Mouse (Mus musculus) NIH3T3 (cell line): Measurements from ENCODE around the gene Nalcn.

Source experiments
- DNase-seq: peaks from one replicate; pipeline ENCODE4 v3.0.0-alpha.2; 2012; ENCODE audit warnings: low read depth

Gene Nalcn

DNA sequence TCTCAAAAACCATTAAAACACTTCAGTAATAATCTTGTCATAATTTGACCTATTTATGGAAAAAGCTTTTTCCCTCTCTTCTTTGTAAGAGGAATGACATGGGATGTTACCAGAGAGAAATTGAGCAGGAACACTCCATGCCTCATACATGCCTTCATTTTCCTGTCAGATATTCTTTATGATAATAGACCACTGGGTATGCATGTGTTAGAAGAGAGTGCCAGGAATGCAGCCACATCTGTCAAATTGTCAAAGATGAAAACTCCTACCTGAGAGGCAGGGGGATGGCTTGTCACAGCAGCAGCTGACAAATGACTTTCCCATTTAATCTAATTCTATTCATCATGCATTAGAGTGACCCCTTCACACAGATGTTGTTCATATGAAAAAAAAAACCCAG, 131.4 kb downstream of the Nalcn start:
- DNase-seq: no peak

DNA sequence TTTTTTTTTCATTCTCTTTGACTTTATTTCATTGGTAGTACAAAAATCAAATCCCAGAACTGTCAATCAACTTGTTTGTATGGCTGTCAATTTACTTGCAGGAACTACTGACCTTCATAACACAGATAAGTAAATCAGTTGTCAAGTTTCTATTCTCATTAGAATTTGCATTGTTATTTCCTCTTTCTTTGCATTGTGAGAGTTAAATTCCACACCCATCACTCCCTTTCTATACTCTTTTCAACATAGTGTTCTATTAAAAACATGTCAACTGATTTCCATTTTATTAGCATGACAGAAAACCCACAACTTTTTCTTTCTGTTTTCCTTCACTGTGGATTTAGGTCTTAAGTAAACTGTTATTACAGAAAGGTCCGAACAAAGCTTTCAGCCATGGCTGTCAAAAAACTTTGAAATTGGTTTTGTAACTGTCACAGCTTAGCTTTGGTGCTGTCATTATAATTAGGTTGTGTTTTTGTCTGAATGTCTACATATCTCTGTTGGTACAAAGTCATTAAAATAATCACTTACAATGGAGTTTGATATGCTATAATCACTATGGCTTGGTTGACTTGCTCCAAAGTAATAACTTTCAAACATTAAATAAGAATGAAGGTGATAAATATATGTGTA, 138.3 kb downstream of the Nalcn start:
- no peak for DNase-seq

DNA sequence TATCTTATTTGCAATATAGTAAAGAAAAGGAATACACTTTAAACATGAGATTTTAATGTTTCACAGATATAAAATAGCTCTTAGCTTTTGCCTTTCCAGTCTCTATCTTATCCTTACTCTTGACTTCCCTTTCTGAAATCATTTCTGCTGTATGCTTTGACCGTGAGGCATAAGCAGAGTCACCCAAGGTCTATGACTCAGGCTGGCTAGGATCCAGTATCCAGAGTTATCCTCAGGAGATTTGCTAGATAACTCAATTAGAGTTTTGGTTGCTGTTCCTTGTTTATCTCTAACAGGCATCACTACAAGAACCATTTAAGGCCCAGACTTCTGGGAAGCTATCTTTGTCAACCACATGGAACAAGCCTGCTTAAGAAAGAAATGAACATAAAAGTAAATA, 164.9 kb downstream of the Nalcn start:
- peak; percentile 58 for DNase-seq

DNA sequence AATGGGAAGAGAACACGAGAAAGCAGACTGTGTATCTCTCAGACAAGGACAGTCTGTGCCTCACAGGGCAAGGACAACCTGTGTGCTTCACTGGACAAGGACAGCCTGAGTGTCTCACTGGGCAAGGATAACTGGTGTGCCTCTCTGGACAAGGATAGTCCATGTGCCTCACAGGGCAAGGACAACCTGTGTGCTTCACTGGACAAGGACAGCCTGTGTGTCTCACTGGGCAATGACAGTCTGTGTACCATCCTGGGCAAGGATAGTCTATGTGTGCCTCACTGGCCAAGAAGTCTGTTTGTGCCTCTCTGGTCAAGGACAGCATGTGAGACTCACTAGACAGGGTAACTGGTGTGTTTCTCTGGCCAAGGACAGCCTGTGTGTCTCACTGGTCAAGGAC, 180.9 kb downstream of the Nalcn start:
- no peak for DNase-seq

DNA sequence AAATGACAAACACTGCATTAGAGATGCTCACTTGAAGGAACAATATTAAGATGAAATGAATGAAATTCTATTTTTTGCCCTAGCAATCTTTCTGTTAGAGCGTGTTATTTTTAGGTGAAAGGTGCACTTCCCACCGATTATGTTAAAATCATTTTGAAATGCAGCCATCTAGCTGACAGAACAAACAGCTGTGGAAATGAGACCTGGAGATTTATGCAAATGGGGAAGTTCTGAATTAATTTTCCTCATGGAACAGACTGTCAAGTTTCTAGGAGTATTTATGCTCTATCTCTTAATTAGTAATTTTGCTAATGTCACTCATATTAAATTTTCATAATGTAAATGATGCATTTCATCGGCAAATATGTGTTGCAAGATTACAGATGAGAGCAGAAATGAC, 191.4 kb downstream of the Nalcn start:
- DNase-seq: no peak

DNA sequence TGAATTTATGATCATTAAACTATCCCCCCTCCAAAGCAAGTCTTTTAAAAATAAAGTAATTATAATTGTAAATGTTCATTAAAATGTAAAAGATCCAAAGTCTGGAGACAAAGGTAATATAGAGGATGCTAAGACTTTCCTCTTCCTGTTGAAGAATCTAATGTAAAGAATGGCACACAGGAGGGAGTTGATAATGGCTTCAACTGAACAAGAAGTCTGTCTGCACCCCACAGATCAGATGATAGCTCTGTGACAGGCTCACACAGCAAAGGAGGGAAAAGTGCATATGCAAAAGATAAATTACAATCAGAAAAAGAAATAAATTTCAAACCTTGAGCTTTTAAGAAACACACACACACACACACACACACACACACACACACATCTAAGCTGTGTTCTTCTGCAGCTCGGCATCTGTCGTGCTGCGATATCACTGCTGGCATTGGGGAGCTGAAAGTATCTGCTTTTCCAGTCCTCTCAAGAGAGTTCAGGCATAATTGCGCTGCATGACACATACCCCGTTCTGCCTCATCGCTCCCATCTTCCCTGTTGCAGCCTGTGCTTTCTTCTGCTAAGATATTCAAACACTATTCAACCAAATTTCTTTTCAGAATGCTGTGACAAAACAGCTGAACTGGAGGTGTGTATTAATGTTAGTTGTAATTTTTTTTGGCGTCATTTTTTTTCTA, 250.6 kb downstream of the Nalcn start:
- no peak for DNase-seq

DNA sequence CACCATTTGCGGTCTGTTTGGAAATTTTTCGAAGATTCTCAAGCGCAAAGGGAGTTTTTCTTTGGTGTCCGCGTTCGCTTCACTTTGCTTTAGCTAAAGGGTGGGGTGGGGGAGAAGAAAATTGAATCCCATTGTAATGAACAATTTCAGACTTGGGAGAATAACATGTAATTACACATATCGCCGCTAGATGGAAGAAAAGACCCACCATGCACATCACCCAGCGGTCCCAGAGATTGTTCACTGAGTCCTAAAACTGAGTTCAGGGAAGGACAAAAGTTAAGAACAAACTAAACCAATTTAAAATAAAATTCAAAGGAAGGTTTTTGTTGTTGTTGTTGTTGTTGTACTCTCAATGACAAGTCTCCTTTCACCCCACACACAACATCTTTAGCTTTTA, 255.4 kb downstream of the Nalcn start:
- DNase-seq: peak; percentile 68

DNA sequence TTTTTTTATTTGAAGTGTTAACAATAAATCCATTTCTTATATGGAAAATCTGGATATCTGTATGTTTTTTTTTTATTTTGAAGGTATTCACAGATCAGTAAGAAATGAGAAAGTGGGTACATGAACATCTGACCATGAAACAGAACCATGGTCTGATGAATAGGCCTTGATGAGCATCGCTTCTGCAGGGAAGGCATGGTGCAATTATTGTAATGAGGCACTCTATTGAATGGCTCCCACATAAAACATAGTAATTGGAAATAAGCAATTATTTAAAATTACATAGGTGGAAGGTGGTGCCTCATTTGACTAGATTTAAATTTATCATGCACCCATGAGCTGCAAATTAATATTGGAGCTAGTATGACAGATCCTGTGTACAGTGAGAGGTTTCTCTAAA, 267.3 kb downstream of the Nalcn start:
- no peak for DNase-seq

DNA sequence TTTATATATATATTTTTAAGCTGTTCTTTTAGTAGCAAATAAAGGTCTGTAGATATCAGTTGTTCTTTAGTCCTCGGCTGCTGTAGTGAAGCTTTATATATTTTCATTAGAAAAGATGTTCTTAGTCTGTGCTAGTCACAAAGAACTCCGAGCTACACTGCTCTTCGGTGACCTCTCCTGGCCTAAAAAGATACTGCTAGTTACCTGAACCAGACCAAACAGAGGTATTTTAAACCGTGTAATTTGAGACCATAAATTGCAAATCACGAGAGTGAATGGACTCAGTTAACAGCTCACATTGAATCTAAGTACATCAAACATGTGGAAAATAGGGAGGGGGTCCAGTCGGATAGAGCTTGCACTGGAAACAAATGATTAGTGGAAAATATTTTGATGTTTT, 274.0 kb downstream of the Nalcn start:
- peak; percentile 44 for DNase-seq

DNA sequence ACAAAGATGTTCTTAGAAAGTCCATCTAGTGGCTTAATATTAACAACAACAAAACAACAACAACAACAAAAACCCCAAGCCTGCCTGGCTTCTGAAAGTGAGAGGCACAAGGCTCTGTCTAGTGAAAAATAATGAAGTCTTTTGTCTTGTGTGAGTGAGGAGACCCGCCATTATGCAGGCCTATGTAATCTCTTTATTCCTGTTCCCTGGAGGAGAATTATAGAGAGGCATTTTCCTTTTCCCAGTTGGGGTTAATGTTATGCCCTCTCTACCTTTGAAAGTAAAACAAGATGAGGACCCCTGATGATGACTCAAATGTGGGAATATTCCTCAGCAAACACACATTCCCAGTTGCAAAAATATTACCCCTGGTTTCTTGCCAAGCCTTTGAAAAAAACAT, 295.1 kb downstream of the Nalcn start:
- no peak for DNase-seq

DNA sequence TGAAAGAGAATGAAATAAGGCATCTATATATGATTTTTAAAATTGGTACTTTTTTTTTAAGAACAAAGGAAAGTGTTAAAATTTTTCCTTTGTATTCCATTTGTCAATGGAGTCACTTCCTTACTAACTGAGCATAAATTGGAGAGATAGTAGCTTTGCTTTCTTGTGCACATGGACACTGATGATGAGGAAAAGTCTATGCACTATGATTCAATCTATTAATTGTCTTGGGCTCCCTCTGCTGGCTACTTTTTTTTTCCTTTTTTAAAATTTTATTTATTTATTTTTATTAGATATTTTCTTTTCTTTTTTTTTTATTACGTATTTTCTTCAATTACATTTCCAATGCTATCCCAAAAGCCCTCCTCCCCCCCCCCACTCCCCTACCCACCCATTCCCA, 312.6 kb downstream of the Nalcn start:
- peak; percentile 39 for DNase-seq

DNA sequence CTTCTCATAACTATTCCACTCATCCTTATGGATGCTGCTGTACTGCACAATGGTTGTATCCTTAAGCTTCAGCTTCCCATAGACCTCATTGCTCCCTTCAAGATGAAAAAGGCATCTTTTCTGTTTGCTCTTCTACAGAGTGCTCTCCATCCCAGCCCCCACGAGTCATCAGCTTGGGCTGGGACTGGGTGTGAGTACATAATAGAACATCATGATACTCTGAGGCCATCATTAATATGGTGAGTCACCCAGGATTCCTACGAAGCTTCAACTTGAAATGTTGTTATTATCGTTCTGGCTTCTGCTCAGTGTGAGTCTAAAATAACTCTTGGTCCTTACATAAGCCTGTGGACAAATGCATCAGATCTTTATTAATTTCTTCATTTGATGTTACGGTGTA, 314.6 kb downstream of the Nalcn start:
- DNase-seq: peak; percentile 1

DNA sequence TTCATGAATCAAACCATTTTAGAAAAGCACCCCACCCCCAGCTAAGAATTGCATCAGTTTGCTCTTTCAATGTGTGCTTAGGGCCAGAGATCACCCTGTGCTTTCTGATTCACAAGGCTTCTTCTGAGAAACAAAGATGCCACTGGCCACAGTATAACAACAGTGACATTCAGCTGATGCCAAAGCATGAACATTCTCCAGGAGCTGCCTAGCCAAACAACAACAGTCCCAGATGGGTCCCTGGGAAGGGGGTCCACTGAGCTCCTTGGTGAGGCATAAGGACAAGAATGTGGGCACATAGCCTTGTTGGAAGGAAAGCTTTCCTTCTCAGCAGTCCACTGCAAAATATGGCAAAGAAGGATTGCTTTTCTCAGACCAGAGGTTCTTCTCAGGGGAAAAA, 330.9 kb downstream of the Nalcn start:
- DNase-seq: no peak

DNA sequence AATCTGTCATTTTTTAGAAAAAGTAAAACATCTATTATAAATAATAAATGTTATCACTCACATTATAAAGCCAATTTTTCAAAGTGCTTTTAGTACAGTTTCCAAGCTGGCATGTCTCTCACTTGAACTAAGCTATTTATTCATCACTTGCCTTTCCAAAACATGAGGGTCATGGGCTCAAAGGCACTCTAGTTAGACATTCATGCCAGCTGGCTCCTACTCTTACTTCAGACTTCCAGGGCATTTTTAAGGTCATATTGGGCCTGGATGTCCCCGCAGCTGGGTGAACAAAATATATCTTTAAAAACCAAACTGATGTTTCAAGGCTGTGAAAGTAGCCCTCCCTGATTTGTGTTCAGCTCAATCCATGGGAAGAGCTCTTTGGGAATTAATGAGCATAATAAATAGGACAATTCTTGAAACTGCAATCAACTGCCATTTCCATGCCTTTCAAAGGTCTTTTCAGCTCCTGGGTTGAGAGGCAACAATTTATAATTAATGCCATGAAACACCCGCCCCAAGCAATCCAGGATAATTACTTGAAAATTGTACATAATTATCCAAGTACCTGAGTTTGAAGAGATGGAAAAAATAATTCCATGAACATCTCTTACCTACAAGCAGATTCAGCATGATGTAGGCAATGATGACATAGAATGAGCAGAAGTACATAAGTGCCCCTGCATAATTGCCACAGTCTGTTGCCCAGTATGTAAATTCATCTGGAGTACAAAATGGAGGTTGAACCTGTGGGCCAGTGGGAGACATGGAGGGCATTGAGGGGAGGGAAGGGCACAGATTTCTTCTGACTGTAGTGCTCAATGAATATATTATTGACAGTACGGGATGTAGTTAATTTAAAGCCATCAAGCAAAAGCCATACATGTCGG, 335.6 kb downstream of the Nalcn start:
- DNase-seq: no peak

DNA sequence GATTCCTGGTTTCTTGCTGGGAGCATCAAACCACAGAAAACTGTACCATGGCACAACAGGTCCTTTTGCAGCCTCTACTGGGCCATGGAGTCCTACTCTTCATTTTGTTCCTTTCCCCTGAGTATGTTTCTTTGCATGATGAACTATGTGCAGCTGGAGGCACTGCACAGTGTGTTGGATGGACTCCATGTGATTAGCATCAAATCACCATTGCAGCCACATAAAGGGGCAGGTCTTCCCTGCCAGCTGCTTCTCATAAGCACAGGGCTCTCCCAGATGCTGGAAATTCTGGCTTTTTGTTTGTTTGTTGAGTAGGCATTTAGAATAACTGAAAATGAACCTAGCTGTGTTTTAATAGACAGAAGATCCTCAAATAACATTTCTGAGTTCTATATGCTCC, 344.8 kb downstream of the Nalcn start:
- no peak for DNase-seq

DNA sequence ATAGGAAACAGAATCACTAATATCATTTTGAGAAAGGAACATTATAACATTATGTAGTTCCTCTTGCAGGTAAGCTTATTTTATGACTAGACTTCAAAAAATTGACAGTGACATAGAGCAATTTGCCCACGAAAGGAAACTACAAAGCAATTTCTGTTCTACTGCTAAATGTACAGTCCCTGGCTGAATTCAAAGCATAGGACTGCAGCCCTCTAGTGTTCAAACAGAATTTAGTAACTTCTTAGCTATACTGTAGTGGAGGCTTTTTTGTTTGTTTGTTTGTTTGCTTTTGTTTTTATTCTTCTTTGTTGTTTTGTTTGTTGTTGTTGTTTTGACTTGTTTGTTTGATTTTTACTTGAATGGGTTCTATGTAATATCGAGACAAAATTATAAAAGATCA, 354.8 kb downstream of the Nalcn start:
- DNase-seq: peak; percentile 25

DNA sequence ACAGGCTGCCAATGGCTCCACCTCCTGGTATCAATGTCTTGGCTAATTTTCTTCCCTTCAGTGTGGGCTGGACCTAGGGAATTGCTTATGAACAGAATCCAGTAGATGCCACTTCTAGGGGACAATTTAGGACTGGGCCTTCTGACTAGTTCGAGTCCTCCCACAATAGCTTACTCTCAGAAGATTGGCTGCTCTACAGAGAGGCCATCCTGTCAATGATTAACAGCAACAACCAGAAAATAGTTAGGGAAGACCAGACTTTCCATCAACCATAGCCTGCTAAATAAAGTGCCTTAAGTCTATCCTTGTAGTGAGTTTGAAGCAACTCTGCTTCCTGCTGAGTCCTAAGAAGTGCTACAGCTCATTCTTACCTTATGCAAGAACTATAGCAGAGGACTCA, 386.2 kb downstream of the Nalcn start:
- no peak for DNase-seq

DNA sequence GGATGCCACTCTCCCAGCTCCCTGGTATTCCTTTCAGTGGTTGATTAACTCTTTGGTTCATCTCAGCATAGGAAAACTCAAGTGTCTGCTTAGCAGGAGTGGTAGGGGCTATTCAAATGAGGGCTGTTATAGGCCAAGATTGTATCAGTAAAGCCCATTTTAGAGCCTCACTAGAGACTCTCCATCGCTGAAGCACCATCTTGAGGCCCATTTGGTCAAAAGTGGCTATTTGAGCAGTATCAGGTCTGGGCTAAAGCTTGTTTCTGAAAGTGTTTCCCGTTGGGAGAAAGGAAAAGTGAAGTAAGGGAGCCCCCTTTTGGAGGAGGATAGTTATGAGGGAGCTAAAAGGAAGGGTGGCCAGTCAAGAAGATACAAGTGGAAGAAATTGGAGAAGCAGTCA, 387.0 kb downstream of the Nalcn start:
- DNase-seq: peak; percentile 79

DNA sequence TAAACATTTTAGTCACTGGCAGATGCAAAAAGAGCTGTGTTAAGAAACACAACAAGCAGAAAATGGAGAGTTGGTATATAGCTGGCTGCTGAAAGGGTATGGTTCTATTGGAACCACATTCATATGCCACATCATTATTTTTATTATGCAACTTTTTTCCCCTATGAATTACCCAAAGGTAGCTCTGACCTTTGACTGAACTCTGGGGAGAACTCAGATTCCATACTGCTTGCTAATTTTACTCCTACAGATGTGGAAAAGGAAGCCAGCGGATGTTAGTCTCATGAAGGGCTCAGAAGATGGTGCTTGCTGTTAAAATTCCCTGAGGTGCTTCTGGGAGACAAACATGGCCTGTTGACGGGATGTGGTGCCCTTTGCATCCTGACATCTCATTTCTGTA, 389.9 kb downstream of the Nalcn start:
- DNase-seq: peak; percentile 62

DNA sequence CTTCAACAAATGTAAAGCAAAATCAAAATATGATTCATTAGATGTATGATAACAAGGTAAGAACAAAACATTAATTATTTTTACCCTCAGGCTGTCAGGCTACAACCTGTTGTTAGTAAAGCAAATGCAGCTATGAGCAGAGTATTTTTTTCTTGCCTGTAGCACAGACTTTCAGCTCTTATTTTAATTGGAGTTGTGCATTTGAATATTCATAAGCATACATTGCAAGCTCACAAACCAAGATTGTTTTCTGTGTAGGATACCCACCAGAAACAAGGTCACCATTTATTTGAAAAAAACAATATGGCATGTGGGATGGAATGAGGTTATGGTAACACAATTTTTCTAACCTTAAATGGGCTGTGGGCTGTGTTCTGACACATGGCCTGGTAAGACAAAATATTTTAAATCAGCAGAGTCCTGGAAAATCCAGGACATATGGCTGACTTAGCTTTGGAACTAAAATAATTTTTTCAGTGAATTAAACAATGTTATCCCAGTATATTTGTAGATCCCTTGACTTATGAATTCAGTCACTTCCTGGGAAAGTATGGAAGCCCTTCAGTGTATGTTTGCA, 394.2 kb downstream of the Nalcn start:
- DNase-seq: no peak
